Mouse (Mus musculus): ENCODE results near the gene Shkbp1.

Gene Shkbp1

DNA sequence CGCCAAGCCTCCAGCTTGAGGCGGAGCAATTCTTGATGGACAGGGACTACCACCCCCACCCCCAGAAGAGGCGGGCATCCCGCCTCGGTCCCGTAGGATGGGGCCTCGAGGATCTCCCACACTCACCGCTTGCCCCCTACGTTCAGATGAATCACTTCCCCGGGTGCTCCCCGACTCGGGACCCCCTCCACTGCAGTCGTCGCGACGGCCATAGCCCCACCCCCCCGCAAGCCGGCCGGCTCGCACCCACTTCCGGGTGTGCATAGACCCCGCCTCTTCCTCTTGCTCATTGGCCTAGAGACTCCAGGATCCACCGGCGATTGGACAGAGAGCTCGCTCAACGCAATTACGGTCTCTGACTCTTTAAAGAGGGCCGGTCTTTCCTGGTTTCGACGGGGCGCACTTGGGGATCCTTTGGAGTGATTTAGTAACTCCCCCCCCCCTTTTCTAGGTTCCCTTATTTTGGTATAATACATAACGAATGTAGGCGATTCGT lies at the start of gene Shkbp1:
Shkbp1 (minus strand) TSS at position 275 of the 496 bp plus-strand sequence.
- peak; percentile 90 for DNase-seq (ENCODE audit: low spot score)

- DNase-seq (ENCODE audit: low spot score): no peak
Measured at GRCm38 (mm10) chr7:27404203-27404942, 48.6 kb upstream of the Shkbp1 start.

DNA sequence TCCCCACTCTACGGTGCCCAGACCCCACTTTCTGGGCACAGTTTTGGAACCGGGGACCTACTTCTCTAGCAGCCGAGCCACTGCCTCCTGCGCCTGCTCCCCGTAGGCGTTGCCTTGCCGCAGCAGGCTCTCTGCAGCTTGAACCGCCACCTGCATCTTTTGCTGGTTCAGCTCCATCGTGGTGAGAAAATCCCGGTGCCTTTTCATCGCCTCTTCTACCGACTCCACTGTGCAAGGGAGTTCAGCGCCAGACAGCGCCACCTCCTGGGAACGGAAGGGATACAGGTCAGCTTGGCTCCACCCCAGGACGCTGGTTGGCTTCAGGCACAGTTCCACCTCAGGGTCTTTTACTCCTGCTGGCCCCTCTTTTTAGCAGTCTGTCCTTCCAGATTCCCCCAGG lies 46.9 kb upstream of the Shkbp1 start:
- peak; percentile 35 for DNase-seq (ENCODE audit: low spot score)

GRCm38 (mm10) chr7:27400545-27400944 lies 44.7 kb upstream of the Shkbp1 start:
- no peak for DNase-seq (ENCODE audit: low spot score)

DNA sequence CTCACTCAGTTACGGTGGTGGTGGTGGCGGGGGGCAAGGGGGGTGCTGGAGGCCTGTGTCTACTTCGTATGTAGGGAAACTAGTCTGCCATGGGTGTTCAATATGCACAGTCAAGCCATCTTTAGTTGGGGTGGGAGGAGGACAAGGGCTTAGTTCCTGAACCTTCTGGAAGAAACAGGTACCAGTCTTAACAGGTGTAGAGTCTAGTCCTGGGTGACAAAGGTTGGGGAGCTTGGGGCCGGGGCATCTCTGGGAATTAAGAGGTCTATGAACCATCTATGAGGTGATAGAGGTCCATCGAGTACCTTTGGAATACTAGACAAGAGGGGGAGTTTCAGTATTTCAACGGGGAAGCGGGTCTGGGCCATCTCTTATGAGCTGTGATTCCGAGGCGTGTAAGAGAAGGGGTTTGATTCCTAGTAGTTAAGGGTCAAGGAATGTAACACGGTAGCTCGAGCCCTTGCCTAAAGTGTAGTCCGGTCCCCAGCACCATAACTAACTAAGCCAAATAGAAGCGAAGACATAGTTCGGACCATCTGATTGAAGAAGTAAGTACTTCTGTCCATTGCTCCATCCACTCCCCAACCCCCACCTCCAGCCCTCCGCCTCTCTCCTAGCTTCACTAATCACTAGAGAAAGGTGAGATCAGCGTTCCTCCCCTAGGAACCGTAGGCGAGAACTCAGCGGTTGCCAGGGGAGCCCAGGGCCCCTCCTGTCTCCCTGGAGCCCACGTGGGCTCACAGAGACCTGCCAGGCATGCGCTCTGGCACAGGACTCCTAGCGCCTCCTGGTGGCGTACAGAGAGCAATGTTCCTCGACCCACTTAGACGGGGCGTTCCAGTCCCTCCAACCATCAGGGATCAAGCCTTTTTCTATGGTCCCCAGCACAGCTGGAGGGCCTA lies 41.5 kb upstream of the Shkbp1 start:
- DNase-seq (ENCODE audit: low spot score): peak; percentile 57

DNA sequence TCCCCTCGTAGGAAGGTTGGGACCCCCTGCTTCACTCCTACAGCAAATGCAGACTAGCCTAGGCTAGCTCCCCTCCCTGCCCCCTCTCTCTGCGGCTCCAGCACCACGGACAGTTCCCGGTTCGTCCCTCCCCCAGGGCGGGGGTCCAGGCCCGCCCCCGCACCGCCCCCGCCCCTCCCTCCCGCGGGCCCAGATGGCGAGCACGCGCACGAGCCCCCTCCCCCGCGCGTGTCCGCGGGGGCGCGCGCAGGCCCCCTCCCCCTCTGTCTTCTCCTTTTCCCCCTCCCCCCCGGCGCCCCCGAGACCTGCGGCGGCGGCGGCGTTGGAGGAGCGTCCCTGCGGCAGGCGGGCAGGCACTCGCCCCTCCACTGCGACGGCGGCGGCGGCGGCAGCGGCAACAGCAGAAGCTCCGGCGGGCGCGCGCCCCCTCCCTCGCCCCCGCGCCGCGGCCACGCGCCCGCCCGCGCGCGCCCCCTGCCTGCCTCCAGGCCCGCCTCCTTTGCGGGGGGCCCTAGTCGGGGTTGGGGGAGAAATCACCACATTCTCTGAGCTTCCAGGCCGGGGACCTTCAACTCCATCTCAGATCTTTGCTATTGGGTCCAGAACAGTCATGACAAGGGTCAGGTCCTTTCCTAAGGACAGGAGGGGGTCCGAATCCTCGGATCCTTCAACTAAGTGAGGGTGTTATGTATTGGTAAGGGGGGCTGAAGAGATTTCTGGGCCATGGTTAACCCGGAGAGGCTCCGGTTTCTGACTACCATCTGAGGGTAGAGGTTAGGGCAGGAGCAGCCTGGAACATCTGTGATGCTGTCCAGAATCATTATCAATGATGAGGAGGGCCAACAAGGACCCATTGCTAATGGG lies 40.6 kb upstream of the Shkbp1 start:
- no peak for DNase-seq (ENCODE audit: low spot score)

- DNase-seq (ENCODE audit: low spot score): no peak
Measured at GRCm38 (mm10) chr7:27395521-27396183, 39.8 kb upstream of the Shkbp1 start.

- no peak for DNase-seq (ENCODE audit: low spot score)
Measured at GRCm38 (mm10) chr7:27391416-27391815, 35.6 kb upstream of the Shkbp1 start.

DNA sequence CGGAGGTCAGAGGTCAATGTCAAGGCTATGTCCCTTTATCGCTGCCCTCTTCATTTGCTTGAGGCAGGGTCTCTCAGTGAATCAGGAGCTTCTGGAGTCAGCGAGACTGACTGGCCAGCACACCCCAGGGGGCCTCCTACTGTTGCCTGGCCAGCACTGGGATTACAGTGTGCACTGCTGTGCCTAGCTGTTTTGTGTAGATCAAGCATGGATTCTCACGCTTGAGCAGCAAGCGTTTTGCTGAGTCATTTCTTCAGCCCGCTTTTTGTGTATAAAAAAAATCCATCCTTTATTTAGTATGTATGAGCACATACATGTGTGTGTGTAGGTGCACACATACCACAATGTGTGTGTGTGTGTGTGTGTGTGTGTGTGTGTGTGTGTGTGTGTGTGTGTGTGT lies 33.4 kb upstream of the Shkbp1 start:
- DNase-seq (ENCODE audit: low spot score): no peak

- peak; percentile 59 for DNase-seq (ENCODE audit: low spot score)
Measured at GRCm38 (mm10) chr7:27384731-27385130, 28.9 kb upstream of the Shkbp1 start.

GRCm38 (mm10) chr7:27384134-27384533 lies 28.3 kb upstream of the Shkbp1 start:
- DNase-seq (ENCODE audit: low spot score): no peak

- DNase-seq (ENCODE audit: low spot score): peak; percentile 37
Measured at GRCm38 (mm10) chr7:27383233-27383632, 27.4 kb upstream of the Shkbp1 start.

GRCm38 (mm10) chr7:27381560-27381959 lies 25.7 kb upstream of the Shkbp1 start:
- DNase-seq (ENCODE audit: low spot score): no peak

DNA sequence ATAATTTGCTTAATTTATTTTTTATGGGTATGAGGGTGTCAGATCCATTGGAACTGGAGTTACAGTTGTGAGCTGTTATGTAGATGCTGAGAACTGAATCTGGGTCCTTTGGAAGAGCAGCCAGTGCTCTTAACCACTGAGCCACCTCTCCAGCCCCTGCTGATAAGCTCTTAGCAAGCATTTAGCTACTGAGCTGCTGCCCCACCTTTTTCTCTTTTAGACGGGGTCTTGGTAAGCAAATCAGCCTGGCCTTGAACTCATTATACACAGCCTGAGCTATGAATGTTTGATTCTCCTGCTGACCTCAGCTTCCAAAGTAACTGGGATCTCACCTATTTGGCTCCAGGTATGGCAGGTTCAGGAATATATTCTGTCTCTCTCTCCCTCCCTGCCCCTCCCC lies 25.2 kb upstream of the Shkbp1 start:
- no peak for DNase-seq (ENCODE audit: low spot score)

DNA sequence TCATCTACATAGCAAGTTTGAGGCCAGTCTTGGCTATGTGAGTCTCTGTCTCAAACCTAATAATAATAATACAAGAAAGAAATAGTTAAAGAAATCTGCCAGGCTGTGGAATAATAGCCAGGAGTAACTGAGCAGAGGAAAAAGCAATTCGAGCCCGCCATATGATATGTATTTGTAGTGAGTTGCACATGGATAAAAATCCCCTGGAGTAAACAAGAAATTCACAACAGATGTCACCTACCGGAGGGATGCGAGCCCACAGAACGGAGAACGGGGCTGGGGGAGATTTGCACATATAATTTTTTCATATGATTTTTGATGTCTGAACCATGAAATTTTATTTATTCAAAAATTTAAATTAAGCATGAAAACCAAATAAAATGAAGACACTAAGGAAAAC lies 24.0 kb upstream of the Shkbp1 start:
- DNase-seq (ENCODE audit: low spot score): no peak

DNA sequence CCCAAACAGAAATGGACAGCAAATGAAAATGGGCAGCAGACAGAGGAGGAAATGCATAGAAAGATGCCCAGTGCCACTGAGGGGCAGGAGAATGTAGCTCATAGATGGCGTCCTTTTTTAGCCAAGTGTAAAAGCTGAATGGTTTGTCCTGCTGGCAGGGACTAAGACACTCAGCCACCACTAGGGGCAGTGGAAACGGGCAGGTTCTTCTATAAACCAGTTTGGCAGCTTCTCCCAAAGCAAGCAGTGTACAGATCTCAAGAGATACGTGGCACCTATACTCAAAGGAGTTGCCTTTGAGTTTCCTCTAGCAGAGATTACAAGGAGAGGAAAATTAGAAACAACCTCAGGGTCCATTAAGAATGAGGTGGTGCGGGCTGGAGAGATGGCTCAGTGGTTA lies 22.6 kb upstream of the Shkbp1 start:
- DNase-seq (ENCODE audit: low spot score): no peak

DNA sequence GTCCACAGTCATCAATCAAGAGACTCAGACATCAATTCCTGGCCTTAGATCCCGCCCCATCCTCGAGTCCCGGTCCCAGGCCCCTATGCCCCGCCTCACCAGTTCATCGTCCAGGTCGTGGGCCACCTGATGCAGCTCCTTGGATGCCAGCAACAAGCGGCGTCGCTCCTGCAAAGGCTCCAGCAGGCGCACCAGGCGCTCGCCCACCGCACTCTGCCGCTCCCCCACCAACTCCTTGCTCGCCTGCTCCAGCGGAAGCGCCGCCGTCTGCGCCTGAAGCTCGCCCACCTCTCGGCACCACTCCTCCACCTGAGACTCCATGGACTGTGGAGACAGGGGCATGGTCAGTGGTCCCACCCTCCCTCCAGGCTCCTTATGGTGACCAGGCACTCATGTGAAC lies 19.5 kb upstream of the Shkbp1 start:
- no peak for DNase-seq (ENCODE audit: low spot score)

DNA sequence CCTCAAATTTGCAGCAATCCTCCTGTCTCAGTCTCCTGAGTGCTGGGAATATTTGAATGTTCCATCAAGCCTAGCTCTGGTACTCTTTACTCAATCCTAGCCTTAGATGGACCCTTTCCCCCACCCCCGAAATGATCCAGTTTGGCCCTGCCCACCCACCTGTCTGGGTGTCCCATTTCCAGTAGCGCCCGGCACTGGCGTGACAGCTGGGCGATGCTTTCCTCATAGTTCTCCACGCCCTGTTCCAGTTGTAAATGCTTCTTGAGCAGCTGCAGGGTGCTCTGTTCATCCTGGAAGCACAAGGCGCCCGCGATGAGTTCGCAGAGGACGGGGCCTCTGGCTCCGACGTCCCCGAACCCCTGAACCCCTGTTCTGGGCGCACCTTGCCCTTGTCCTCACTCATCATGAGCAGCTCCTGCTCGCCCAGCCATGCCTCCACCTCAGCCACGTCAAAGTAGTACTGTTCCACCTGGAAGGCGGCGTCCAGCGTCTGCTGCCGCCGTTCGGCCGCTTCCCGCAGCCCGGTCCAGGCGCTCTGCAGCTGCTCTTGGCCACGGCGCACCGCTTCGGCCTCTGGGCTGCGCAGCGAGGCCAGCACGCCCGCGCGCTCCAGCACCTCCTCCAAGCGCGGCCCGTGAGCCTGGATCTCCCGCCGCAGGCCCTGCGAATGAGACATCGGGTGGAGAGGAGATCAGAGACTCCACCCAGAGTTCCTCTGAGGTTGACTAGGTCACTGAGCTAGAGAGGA lies 16.1 kb upstream of the Shkbp1 start:
- DNase-seq (ENCODE audit: low spot score): no peak

- DNase-seq (ENCODE audit: low spot score): no peak
Measured at GRCm38 (mm10) chr7:27369111-27369510, 13.3 kb upstream of the Shkbp1 start.

DNA sequence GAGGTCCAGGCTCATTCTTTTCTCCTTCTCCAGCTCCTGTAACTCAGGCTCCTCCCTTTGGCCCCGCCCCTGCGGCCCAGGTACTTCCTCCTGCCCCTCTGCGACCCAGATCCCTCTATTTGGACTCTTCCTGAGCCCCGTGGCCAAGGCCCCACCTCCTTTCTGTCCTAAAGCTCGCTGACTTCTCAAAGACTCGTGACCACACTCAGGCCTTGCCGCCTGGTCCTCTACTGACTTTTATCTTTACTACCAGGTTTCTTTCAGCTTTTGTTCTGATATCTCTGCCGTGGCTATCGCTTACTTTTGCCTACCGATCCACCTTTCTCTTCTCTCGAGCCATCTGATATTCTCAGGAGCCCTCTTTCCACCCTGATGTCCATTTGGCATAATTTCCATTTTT lies 12.2 kb upstream of the Shkbp1 start:
- no peak for DNase-seq (ENCODE audit: low spot score)

All from c-Kit-positive CD71-positive TER-119-positive erythroid progenitor cells, embryonic 14.5 days (primary cell).